Mouse (Mus musculus): ENCODE measurements around the gene Gtpbp1.
"Not testable (repeated sequence)": the region's sequence is repeated elsewhere in the genome, so short reads cannot be mapped to it uniquely, and the experiment has no call there.

Gtpbp1 gene

DNA sequence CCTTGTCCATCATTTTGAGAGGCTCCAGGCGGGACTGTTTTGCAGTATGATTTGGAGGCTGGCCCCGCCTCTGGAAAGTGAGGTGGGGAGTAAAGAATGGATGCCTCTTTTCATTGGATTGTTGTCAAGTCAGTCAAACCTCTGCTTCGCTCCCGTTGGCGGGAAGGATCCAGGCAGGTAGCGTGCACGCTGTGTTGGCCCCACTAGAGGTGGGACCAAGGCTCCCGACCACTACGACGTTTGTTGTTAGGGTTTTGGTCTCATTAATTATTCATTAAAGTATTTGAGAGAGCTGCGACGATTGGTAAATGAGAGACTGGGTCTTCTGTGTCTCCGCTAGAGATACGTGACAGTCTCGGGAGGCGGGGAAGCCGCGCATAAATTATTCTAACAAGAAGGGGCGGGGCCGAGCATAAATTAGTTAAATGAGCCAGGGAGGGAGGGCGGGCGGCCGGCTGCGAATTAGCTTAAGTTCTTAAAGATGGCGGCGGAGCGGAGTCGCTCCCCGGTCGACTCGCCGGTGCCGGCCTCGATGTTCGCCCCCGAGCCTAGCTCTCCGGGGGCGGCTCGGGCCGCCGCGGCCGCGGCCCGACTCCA lies at the start of gene Gtpbp1:
Gene Gtpbp1 (plus strand): TSS at position 420 of the 597 bp plus-strand sequence.
- DNase-seq (ENCODE audit: low read depth, low spot score): peak; percentile 99

DNA sequence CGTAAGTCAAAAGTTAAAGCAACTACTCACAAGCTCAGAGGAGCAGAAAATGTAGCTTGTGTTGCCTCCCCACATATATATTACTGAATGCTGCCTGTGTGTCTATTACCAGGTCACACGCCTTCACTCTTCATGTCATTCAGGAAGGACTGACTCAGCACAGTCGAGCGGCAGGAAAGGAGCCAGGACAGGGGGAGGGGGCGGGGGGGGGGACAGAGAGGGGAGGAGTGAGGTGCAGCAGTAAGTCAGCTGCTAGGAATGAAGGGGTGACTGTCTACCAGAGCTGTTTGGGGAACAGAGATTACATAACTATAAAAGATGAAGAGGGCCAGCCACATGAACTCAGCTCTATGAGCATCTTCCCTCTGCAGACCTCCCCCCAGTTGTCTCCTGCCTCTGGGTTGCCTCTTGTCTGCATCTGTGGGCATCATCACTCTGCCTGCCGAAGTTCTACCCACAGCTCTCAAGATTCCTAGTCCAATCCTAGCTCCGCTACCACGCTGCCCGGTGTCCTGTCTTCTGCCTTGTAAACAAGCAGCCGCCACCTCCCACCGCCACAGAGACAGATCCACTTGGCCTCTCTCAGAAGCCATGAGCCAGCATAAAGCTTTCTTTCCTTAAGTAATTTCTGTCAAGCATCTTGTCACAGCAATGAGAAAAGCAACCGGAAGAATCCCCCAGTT lies 49.4 kb upstream of the Gtpbp1 start:
- DNase-seq (ENCODE audit: low read depth, low spot score): no peak

DNA sequence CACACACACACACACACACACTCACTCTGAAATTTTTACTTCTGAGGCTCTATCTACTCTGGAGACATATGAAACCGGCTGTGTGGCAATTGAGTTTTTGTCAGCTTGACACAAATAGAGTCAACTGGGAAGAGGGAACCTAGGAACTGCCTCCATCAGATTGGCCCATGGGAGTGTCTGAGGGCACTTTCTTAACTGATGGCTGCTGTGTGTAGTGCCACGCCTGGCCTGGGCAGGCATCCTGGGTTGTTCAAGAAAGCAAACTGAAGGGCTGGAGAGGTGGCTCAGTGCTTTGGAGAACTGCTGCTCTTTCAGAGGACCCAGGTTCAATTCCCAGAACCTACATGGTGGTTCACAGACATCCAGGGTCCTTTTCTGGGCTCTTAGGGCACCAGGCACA lies 45.2 kb upstream of the Gtpbp1 start:
- DNase-seq (ENCODE audit: low read depth, low spot score): no peak

DNA sequence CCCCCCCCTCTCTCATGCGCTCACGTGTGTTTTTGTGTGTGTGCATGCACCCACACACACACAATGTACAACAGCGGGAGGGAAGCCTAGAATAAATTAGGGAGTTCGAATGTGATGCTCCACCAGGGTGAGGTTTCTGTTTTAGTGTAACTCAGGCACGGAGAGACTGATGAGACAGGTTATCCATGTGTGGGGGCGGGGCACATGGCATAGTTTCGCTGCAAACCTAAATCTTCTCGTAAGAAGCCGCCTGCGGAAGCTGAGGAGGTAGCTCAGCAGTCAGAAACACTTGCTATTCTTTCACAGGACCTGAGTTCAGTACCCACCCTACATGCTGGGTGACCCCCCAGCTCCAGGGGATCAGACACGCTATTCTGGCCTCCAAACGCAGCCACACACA lies 42.5 kb upstream of the Gtpbp1 start:
- DNase-seq (ENCODE audit: low read depth, low spot score): no peak

DNA sequence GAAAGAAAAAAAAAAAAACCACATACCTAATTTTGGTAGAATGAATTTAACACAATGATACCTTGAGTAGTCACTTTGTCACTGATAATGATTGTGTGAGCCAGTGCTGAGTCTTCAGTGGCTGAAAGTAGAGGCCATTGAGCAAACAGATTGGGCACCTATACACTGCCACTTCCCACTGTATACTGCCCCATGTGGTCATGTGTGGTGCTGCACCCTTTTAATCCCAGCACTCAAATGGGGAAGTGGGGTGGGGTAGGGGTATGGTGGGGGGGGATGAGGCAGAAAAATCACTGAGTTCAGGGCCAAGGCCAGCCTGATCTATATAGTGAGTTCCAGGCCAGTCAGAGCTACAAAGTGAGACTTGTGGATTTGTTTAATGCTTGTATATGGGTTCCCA lies 40.1 kb upstream of the Gtpbp1 start:
- DNase-seq (ENCODE audit: low read depth, low spot score): peak; percentile 46

DNA sequence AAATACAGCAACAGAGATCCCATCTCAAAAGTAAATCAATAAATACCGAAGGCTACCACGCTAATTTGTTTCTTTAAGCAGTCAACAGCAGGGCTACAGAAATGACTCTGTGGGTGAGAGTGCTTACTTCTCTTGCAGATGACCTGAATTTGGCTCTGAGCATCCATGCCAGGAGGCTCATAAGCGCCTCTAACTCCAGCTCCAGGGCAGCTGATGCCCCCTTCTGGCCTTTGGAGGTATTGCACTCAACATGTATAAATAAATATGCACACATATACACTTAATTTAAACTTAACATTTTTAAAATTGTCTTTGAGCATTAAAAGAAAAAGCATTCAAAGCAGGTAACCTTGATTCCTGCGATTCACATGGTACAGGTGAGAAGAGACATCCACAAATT lies 39.2 kb upstream of the Gtpbp1 start:
- DNase-seq (ENCODE audit: low read depth, low spot score): no peak

DNA sequence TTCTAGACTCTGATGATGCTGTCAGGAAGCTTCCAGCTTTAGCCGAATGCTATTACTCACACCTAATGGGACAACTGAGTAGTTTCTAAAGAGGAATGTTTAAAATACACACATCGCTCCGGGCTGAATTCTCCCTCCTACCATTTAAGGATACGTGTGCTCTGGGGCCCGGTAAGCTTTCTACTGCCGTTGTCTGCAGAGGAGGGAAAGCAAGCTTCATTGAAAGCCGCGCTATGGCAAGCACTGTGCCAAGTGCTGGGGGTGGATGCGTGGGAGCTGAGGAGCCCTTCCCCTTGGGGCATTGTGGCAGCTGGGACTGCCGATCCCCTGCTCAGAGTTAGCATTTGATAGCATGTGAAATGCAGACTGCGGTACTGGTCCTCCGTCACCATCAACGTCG lies 34.2 kb upstream of the Gtpbp1 start:
- DNase-seq (ENCODE audit: low read depth, low spot score): no peak

GRCm38 (mm10) chr15:79657837-79658530 lies 32.7 kb upstream of the Gtpbp1 start:
- DNase-seq (ENCODE audit: low read depth, low spot score): peak; percentile 71

DNA sequence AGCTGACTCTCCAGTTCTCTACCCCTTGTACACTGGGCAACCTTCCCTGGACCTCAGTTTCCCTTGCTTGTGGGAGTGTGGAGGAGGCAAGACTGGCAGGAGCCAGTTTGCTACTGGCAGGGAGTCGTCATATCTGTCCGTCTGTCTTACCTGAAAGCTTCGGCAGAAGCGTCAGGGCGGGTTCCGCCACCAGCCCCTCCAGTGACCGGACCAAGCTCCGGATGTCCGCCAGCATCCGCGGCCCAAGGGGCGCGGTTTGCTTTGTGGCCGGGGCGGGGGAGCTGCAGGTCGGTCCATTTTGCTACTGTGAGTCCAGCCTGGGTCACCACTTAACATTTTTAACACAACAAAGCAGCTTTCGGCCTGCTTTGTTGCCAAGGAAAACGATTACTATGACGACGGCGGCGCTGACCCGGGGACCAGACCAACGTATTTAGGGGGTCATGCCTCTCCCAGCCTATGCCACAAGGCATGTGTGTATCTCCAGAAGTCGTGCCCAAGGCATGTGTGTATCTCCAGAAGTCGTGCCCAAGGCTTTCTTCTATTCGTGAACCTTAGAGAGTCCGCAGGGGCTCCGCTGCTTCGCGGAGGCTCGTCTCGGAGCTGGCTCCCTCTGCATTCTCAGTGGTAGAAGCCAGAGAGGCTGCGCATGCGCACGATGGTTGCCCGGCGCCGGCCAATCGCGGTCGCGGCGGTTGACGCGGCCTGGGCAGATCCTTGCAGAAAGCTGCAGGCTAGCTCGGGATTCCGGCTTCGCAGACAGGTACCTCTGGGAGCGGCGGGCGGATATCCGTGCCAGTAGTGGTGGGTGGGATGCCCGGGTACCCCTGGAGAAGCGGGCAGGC lies 31.9 kb upstream of the Gtpbp1 start, which contains the start of the genes Fam227a and Cby1:
Gene Fam227a (minus strand): TSS at position 426 of the 845 bp plus-strand sequence.
Gene Cby1 (plus strand): TSS at position 669 of the 845 bp plus-strand sequence.
- peak; percentile 92 for DNase-seq (ENCODE audit: low read depth, low spot score)

DNA sequence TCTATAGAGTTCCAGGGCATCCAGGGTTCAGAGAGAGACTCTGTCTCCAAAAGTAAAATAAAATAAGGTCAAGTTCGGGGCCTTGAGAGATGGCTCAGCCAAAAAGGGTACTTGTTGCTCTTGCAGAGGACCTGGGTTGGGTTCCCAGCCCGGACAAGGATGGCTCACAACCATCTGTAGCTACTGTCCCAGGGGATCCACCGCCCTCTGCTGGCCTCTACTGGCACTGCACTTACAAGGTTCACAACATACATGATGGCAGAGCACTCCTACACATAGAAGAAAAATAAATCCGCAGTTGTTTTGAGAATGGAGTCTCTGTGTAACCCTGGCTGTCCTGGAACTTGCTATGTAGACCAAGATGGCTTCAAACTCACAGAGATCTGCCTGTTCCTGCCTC lies 28.8 kb upstream of the Gtpbp1 start:
- DNase-seq (ENCODE audit: low read depth, low spot score): no peak

DNA sequence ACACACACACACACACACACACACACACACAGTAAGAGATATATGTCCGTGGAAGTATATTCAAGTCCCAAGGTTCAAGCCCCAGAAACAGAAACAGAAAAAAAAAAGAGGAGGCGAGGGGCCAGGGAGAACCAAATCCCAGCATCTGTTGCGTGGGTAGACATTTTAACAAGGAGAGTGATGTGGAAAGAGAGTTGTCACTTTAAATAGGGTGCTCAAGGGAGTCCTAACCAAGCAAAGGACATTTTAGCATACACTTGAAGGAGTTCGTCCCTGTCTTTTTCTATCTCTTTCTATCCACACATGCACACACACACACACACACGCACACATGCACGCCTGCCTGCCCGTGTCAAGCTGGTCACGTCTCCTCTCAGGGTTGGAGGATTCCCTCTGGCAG lies 26.0 kb upstream of the Gtpbp1 start:
- DNase-seq (ENCODE audit: low read depth, low spot score): no peak

DNA sequence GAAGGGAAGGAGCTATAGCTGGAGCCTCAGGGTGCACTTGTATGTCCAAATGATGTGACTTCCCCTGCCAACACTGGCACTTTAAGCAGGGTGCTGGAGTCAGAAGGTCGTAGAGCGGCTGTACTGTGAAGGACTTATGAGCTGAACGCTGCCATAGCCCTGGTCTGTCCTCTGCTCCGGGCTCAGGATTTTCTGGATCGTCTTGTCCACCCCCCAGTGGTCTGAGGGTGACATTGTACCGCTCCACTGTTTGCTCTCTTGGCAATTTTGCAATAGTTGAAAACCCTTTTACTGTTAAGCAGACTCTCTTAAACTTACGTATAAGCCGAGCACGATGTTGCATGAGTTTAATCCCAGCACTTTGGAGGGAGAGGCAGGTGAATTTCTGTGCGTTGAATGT lies 21.4 kb upstream of the Gtpbp1 start:
- no peak for DNase-seq (ENCODE audit: low read depth, low spot score)

DNA sequence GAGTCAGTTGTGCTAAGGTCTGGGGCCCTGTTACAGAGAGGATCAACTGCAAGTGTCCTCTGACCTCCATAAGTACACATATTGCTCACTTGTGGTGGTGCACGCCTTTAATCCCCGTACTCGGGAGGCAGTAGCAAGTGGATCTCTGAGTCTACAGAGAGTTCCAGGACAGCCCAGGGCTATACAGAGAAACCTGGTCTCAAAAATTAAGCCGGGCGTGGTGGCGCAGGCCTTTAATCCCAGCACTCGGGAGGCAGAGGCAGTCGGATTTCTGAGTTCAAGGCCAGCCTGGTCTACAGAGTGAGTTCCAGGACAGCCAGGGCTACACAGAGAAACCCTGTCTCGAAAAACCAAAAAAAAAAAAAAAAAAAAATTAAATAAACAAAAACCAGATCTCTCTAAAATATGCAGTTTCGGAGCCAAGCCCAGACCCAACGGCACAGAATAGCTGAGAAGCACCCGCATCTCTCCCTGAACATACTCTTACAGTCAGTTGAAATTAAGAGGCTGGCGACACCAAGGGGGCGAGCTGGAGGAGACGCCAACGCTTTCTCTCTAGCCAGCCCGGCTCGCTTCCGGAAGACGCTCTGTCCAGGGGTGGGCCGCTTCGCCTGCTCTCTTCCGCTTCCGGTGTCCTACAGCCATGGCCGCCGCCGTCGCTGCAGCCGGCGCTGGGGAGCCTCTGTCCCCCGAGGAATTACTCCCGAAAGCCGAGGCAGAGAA lies 20.2 kb upstream of the Gtpbp1 start, which contains the start of gene Tomm22:
Gene Tomm22 (plus strand): TSS at position 613 of the 723 bp plus-strand sequence.
- DNase-seq (ENCODE audit: low read depth, low spot score): peak; percentile 85

- no peak for DNase-seq (ENCODE audit: low read depth, low spot score)
These were observed 19.7 kb upstream of the Gtpbp1 start for GRCm38 (mm10) chr15:79670972-79671299.

DNA sequence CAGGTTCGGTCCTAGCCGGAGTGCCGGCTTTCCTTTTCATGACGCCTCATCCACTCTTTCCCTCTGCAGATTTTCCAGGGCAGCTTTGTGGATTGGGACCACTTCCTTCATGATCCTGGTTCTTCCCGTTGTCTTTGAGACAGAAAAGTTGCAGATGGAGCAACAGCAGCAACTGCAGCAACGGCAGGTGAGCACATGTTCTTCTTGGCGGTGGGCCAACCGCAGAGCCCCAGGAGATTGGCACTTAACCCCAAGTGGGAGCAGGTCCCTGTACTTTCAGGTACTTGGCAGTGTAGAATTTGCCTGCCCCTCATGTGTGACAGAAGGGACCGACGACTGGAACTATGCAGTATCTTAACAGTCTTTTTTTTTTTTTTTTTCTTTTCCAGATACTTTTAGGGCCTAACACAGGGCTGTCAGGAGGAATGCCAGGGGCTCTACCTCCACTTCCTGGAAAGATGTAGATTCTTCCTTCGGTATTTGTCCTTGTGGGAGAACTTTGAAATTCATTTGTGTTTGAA lies 18.8 kb upstream of the Gtpbp1 start:
- not testable (repeated sequence) for DNase-seq (ENCODE audit: low read depth, low spot score)

GRCm38 (mm10) chr15:79677936-79678335 lies 12.7 kb upstream of the Gtpbp1 start:
- DNase-seq (ENCODE audit: low read depth, low spot score): no peak

DNA sequence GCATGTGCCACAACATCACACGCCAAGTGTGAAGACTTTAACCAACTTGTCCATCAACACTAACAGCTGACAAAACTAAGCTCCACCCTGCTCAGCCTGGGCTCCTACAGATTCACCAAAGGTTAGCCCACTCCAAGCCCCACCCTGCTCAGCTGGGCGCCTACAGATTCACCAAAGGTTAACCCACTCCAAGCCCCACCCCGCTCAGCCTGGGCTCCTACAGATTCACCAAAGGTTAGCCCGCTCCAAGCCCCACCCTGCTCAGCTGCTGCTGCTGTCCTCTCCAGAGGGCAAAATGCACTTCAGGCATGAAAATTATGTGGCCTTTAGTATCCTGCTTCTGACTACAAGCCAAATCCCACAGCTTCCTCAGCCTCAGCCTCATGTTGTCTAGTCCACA lies 8.7 kb upstream of the Gtpbp1 start:
- no peak for DNase-seq (ENCODE audit: low read depth, low spot score)

GRCm38 (mm10) chr15:79683146-79683545 lies 7.5 kb upstream of the Gtpbp1 start:
- no peak for DNase-seq (ENCODE audit: low read depth, low spot score)

DNA sequence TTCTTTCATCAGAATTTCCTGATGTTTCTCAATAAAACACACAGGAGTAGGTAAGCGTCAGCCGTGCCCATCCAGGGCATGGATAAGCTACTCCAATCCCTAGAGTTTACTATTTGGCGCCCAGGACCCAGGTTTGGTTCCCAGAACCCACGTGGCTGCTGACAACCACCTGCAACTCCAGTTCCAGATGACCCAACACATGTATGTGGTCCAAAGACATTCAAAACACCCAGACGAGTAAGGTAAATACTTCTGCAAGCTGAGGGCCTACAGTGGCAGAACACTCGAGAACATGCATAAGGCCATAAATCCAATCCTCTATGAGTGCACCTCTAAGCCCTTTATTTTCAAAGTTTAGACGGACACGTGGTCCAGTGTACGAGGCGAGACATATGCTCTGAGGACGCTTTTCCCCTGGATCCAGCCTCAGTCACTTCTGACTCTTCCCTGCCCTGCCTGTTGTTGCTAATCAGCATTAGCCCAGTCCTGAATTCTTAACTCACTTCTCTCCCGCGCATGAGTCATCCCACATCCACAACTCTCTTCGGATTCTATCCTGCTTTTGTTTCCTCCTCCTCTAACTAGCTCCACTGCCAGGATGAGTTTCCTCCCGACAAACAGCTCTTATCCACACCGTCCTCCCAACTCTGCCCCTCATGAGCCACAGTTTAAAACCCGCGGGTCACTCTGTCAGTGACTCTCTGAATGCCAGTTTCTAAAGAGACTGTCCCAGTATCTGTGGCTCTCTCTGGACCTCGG lies 6.8 kb upstream of the Gtpbp1 start:
- no peak for DNase-seq (ENCODE audit: low read depth, low spot score)

GRCm38 (mm10) chr15:79684616-79685015 lies 6.0 kb upstream of the Gtpbp1 start:
- DNase-seq (ENCODE audit: low read depth, low spot score): no peak

All from retina, postnatal 7 days (tissue).